In genomic region chr16:87432033-87432814, GRCm38 (mm10) we compare ENCODE assay signal across 8 mouse cellular contexts. TPM values are rescaled to one million over a fixed set of nuclear protein-coding genes. Genes with fewer than 3 reads are reported as not detected.
A peak's percentile ranks its signal among the peaks of the same experiment; 100 is the strongest.
DNase-seq lines count a peak whose midpoint lies in the region; ATAC-seq lines count a peak whose summit lies in the region.

Gene Ltn1, minus strand, starts transcription at chr16:87432612.

- H3K36me3 ChIP-seq in intestine, embryonic 14.5 days (ENCODE audit: control insufficient read depth, insufficient read depth, low read length) = peaks cover 5% of the 10 kb centered on the region; the same call in 1 of the 2 replicates

- no peaks in the 10 kb centered on the region for H3K9me3 ChIP-seq in intestine, embryonic 14.5 days (ENCODE audit: control insufficient read depth, low read length)

- ATAC-seq in intestine, embryonic 14.5 days (replicated peaks; ENCODE audit: low FRiP score, low TSS enrichment, low read depth) = peak; percentile 99

- under 1% methylated on average over 56 of the region's 56 CpGs for WGBS in intestine, embryonic 14.5 days

- peak within 1 kb of the TSS; percentile 83 for H3K9ac ChIP-seq in intestine, embryonic 14.5 days (ENCODE audit: low read length)

- no peaks in the 10 kb centered on the region for H3K27me3 ChIP-seq in intestine, embryonic 14.5 days (replicated peaks; ENCODE audit: control insufficient read depth, insufficient read depth, low read length)

- H3K4me3 ChIP-seq in intestine, embryonic 14.5 days (ENCODE audit: low read depth, low read length) = peak within 1 kb of the TSS; percentile 96

- peak within 1 kb of the TSS; percentile 54; the same call in 1 of the 2 replicates for H3K27ac ChIP-seq in intestine, embryonic 14.5 days (ENCODE audit: low read depth)

- H3K4me2 ChIP-seq in intestine, embryonic 14.5 days (ENCODE audit: low read length) = peak within 1 kb of the TSS; percentile 75

- H3K4me1 ChIP-seq in intestine, embryonic 14.5 days (replicated peaks; ENCODE audit: control insufficient read depth, insufficient read depth, low read length) = no peaks in the 10 kb centered on the region

- intact Hi-C loops in left cerebral cortex, postnatal 14 days (cut with DNase I) = no loop called here

- peak; percentile 96 for DNase-seq in adrenal gland, adult 18-20 months (ENCODE audit: low spot score in 2 of 2)
- DNase-seq in embryo, embryonic 11 days = peak; percentile 98
- peak; percentile 98 for DNase-seq in gastrocnemius, postnatal 25 days
- peak; percentile 99 for DNase-seq in intestine, embryonic 14.5 days (ENCODE audit: low spot score)
- peak; percentile 99 for DNase-seq in left cerebral cortex, postnatal 14 days (ENCODE audit: low spot score in 2 of 2)
- DNase-seq in mesoderm, embryonic 11.5 days (ENCODE audit: low read depth, low spot score) = peak; percentile 100
- peak; percentile 99 for DNase-seq in right cerebral cortex, postnatal 36 days (ENCODE audit: low spot score in 2 of 2)
- peak; percentile 99 for DNase-seq in yolk sac, embryonic 10.5 days (ENCODE audit: low spot score)

RNA-seq across cellular contexts. Expression of gene Ltn1, which starts in this region (rescaled TPM):
- 10 to 100 TPM; 27.3 to 33.2 TPM for total RNA-seq in adrenal gland, adult 18-20 months (2021)
- total RNA-seq in gastrocnemius, postnatal 25 days (2021) = 10 to 100 TPM; 21.2 to 23.0 TPM
- 28.9 and 34.7 TPM in 2 replicates for polyA plus RNA-seq in intestine, embryonic 14.5 days (2014; fragmentation: Nextera tagmentation; extraction: Ambion mirVana)
- total RNA-seq in left cerebral cortex, postnatal 14 days (2021) = 10 to 100 TPM; 47.6 to 48.1 TPM

Comparison
In these comparisons a context has a peak if more than half of its experiments do, and no peak if none do; other contexts are left out.
1. Peak in every context shown above with its lines: DNase-seq, ATAC-seq, H3K4me3 ChIP-seq and H3K27ac ChIP-seq.